Mouse (Mus musculus) heart, postnatal 14 days (tissue): ENCODE results near the gene Gm10320. TPM values are rescaled to one million over a fixed set of nuclear protein-coding genes. Genes with fewer than 3 reads are reported as not detected.

Source experiments
- DNase-seq, 2 experiments: peaks; one replicate each; pipeline ENCODE4 v3.0.0; 2021 to 2022
- intact Hi-C: fragments of 180-260 bp; cut with DNase I; formaldehyde crosslinking; loops from one replicate; pipeline ENCODE4 v1.15.1; 2025
- total RNA-seq, 2 experiments: library from RNA; stranded (reverse); gene quantifications; 2 replicates each; pipeline ENCODE4 v1.2.3; 2021

Gm10320 gene
- total RNA-seq, 2 experiments from 2014 or later, result not detected

DNA sequence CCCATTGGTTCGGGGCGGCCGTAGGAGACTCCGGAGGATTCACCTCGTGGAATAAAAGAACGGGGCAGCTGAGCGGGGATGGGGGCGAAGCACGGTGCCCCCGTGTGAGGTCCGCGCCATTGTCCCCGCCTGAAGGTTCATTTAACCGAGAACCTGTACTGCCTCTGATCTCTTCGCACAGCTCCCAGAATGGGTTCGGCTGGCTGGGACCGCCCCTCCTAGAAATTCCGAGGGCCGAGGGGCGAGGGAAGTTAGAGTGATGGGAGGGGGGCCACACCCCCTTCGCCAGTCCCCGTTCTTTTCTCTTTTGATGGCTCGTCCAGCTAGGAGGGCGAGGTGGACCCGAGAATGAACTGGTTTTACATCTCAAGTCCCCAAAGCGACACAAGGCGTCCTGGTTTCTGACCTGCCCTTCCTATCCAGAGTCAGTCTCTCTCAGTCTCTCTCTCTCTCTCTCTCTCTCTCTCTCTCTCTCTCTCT is 12.4 kb upstream of the Gm10320 start:
- intact Hi-C loops, result loop anchor here (5.0 kb wide), 2 partner anchors 137 to 152 kb away; partner anchors contain the start of gene Foxd1
- no peak for DNase-seq

DNA sequence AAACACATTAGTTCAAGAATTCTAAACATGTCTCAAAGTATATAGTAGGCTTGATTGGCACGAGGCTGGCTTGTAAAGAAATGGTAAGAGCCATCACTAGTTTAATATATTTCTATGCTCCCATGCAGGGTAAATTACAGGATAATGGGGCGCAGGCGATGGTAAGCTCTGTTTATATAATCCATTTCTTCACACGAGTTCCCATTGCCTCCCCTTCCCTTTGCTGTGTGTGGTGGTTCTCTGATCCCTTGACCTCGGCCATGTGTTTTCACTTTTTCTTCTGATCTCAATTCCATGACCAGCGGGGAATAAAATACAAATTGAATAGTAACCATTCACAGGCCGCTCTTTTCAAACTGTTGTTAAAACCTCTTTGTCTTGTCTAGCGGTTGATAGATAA is 11.8 kb upstream of the Gm10320 start:
- intact Hi-C loops, result loop anchor here (5.0 kb wide), 2 partner anchors 136 to 151 kb away; partner anchors contain the start of gene Foxd1
- DNase-seq, result no peak

DNA sequence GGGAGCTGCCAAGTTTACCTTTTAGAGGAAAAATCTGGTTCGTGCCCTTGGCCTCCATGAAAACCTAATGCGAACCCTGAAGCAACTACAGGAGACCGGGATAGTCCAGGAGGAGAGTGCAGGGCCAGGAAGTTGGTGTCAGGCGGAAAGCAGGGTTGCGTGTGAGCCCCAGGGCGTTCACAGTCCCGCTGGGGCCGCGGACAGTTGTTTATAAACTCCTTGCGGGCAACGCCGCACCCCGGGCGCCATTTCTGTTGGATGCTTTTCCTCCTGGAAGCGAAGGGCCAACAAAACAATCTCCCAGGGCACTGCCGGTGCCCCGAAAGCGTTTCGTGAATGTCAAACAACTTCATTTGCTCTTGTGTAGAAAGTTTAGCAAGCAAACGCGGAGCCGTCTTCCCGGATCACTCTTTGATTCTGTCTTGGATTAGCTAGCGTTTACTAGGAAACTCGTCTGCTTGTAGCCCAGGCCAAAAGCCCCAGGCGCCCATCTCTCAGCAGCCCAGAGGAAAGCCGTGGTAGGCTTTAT is 11.1 kb upstream of the Gm10320 start:
- intact Hi-C loops, result loop anchor here (5.0 kb wide), 2 partner anchors 136 to 151 kb away; partner anchors contain the start of gene Foxd1
- no peak for DNase-seq

DNA sequence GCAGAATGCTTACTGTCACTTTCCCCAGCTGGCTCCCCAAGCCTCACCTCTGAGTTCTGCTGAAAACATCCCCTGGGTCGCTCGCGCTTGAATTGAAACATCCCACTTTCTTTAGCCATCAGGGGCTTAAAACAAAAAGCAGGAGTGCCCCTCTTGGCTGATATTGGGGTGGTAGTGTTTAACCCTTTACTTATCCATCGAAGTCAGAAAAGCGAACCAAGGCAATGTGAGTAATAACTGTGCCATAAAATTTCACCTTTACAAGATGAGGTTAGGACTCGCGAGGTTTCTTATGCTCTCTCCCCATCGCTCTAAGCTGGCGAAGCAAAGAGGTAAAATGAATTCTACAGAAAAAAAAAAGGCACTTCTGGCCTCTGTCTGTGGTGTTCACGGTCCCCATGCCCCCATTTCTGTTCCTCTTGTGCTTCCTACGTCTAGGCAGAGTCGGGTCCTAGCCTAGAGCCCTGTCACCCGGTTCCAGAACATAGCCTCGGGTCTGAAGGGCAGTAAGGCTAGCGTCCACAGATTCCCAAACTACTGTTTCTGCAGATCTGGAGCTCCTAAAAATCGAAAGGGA is 10.5 kb upstream of the Gm10320 start:
- DNase-seq, result no peak
- intact Hi-C loops, result loop anchor here (5.0 kb wide), 2 partner anchors 135 to 150 kb away; partner anchors contain the start of gene Foxd1

DNA sequence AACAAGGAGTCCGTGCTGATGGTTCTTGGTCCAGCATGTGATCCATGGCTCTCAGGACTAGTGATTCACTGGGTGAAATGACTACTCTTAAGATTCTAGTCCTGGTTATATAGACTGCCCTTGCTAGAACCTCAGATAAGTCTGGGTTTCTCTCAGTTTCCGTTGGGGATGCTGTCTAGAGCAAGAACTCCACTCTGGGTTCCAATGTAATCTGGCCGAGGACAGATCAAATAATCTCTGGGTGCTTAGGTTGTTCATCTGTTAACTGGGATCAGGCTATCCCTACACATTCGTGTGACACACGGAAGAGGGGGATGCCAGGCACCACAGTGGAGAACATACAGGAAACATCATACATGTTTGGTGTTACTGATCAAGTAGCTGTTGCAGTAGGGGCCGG is 9.5 kb upstream of the Gm10320 start:
- DNase-seq, result no peak
- intact Hi-C loops, result loop anchor here (5.0 kb wide), 2 partner anchors 134 to 149 kb away; partner anchors contain the start of gene Foxd1

DNA sequence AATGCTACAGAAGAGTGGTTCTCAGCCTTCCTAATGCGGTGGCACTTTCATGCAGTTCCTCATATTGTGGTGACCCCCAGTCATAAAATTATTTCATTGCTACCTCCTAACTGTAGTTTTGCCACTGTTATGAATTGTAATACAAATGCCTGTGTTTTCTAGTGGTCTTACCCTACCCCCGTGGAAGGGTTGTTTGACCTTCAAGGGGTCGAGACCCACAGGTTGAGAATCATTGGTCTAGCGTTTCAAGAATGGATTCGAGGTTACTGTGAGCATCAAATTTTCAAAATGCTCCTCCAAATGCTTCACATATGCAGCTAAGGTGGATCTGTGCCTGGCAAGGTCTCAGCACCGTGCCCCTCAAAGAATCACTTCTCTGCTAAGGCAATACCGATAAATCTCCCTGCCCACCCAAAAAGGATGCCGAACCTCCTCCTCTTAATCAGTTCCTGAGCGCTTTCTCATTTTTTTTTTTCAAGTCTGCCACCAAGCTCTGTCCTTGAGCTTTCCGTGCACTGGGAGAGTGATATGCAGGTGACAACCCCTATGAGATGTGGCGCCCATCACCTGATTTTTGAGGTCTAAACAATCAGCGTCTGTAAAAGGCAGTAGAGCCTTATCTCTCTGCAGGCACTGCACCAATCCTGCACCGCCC is 8.8 kb upstream of the Gm10320 start:
- no peak for DNase-seq
- intact Hi-C loops, result loop anchor here (5.0 kb wide), 2 partner anchors 133 to 148 kb away; partner anchors contain the start of gene Foxd1

DNA sequence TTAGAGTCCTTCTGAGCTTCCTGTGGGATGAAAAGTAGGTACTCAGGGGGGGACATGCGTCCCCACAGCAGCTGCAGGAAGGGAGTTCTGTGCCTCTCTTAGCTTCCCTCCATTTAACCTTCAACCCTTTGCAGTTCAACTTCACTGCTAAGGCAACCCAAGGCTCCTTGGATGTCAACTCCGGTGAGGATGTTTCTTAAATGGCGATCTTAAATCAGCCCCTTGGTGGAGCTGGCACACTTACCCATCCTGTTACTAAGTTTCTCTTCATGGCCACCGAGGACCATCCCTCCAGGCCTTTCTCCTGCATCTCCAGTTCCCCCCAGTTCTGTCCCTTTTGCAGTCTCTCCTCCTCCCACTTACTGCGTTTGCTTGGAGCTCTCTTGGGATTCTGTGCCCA is 6.8 kb upstream of the Gm10320 start:
- no peak for DNase-seq
- intact Hi-C loops, result no loop called here

DNA sequence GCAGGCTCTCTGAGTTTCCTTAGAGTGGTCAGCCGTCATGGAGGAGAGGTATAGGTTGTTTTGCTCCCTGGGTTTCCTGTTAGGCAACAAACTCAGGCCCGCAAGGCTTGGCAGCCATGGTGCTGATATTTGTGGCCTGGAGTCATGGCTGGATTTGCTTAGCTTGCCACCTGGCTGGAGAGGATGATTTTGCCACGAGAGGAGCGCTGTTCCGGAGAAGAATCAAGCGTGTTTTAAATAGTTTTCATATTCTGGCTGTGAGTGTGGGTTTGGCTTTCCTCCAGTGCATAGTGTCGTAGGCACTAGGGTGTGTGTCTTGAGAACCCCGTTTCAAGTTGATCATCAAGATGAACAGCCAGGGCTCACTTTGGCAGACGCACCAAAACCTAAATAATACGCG is 6.3 kb upstream of the Gm10320 start:
- no peak for DNase-seq
- intact Hi-C loops, result no loop called here

DNA sequence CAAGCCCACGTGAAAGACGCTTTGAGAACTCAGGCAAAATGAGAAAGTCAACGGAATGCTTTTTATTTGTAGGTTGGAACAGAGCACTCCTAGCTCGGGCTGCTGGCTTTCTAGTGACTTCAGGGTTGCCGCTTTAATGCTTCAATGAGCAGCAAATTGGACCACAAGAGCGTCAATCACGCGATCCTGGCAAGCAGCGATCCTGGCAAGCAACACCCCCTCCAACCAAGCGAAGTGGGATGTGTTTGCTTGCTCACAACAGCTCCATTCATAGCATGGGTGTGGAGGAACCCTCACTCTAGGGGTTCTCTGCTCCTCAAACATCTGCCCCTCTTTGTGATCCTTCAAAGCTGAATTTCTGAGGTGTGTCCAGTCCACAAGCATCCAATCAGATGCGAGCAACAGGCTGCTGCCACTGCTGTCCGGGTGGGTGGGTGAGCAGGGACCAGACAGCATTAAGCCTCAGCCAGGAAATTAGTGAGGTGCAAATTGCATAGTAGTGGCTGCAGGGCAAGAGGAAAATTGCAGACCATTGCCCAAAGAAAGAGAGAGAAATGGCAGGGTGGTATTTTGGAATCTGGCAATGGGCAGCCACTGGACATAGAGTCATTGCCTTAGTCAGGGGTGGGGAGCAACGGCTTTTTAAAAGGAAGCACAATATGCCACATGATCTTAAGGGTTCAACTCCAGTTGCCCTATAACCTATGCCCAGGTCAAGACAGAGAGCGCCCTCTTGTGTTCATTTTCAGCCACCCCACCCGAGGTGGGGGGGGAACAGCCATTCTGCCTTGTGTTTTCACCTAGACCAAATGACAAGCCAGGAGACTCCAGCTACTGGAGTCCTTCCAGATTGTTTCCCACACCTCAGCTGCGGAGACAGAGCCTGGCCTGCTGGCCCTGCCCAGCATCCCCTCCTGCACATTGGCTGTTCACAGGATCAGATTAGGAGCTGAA is 5.4 kb upstream of the Gm10320 start:
- intact Hi-C loops, result no loop called here
- no peak for DNase-seq

DNA sequence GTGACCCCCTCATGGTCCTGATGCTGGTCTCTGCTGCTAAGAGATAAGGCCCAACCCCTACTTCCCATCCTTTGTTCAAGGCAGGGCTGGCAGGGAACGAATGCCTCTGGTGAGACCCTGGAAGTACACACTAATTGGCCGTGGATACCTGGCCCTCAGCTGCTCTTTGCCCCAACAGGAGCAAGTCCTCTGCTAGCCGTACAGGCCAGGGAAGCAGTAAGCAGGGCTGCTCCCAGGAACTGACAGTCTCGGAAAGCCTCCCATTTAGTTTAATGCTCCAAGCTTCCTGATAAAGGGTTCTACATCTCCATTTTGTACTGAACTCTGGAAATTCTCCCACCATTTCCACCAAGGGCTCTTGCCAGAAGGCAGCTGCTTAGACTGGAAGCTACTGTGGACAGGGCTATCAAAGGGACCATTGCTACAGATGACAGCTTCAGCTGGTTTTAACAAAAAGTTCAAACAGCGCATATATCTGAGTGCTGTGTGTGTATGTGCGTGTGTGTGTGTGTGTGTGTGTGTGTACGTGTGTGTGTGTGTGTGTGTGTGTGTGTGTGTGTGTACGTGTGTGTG is 2.8 kb upstream of the Gm10320 start:
- intact Hi-C loops, result no loop called here
- no peak for DNase-seq

DNA sequence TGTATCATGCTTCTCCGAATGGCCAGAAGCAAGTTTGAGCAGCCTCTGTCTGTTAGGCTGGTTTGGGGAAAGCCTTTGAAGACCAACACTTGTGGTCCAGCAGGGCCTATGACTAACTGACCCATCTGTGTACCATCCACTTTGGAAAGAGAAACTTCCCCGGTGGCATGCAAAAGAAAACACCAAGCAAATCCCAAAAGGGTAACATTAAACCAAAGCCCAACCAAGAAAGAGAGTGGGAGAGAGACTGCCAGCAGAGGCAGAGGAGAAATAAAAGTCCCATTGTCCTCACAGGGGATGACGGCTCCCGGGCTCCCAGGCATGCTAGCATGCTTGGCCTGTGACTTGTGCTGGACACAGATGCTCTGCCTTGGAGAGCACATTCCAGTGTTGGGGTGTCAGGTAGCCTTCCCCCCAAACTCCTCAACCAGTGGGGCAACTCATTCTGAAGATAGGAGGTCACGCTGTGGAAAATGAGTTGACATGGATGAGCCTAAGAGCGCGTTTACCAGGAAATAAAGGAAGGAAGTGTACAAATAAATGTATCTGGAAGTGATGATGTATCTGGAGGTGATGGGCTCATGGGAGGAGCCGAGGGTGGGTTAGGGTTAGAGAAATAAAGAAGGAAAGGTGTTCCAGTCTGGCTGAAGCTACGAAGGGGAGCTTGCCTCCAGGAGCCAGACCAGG is 911 bp upstream of the Gm10320 start:
- DNase-seq, result no peak
- intact Hi-C loops, result no loop called here

DNA sequence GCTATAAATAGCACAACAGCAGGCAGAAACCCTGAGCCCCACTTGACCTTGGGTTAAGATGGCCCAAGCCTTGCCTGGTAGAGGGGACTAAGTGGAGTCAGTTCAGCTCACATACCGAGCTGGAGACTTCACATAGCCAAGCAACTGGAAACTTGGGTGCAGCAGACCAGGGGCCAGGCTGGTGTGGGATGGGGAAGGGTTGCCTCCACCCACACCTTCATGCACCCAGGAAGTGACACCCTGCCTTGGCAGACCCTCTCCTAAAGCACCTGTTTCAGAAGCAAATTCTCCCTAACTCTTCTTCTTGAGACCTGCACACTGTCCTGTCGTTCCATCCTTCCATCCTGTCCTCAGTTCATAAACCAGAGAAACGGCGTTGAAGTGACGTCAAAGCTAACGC is 5.1 kb downstream of the Gm10320 start:
- intact Hi-C loops, result no loop called here
- no peak for DNase-seq

DNA sequence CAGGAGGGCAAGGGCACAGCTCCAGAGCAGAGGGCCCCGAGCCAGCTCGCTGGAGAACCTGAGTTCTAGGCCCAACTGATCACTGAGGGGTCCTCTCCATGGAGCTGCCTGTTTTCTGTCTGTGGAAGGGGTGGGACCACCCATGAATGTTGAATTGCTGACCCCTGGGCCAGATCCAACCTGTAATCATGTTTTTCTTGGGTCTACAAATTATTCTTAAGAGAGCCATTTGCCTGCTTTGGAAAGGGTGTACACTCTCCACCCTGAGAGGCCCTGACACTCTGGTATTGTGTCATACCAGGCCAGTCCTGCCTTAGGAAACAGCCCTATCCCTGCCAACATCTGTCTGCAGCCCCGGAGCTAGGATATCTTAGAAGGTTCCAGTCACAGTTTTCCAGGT is 5.6 kb downstream of the Gm10320 start:
- intact Hi-C loops, result no loop called here
- no peak for DNase-seq

DNA sequence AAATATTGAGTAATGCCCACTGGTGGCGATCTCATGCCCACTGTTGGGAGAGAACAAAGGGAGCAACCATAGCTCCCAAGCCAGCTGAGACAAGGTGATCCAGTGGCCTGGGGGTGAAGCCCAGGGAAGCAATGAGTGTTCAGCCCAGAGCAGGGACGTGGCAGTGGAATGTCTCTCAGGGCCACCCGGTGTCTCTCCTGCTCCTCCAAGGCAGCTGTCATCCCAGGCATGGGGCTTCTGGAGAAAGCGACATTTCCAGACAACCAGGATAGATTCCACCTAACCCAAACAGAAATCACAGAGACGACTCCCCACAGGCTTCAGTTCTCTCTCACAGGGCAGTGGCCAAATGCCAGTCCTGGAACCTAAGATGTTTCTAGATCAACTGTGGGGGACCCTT is 6.4 kb downstream of the Gm10320 start:
- DNase-seq, result no peak
- intact Hi-C loops, result no loop called here

DNA sequence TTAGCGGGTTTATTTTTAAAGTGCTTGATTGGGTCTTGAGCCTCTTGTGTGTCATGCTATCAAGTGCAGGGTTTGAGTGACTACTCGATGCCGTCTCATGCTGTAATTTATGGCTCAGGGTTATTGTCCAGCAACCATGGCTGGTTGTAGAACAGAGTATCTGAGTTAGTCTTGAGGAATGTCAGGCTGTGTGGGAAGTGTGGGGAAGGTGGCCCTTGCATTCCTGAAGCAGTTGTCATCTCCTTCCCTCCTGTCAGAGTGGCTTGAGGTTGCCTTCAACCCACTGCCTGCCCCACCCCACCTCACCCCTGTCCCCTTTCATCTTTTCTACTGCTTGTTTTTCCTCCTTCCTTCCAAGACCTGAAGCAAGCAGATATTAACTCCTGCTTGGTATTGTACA is 13.8 kb downstream of the Gm10320 start:
- intact Hi-C loops, result no loop called here
- DNase-seq, result no peak

DNA sequence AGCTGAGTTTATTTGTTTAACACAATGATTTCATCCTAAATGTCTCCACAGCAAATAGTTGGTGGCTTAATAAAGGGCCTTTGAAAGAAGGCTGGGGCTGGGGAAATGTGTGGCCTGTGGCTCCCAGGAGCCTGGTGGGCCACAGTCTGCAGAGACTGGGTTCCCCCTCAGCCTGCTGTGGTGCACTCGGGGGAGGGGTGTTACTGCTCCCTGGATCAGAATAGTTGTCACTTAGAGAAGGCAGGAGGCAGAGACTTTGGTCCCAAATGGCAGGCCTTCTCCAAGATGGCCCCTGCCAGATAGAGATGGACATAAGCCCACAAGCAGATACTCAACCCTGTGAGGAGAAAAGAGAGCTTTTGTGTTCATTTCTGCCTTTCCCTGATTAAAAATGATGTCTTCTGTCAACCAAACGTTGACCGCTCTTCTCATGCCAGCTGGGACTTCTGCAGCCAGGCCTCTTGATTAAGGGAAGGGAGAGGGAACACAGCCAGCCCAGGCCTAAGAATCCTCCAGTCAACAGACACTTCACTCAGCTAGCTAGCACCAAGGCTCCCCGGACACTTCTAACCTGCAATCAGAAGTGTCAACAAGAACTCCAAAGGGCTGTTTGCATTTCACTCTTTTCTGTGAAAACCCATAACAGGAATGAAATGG is 14.8 kb downstream of the Gm10320 start:
- intact Hi-C loops, result no loop called here
- DNase-seq, result peak in 1 of 2 experiments; percentile 33

DNA sequence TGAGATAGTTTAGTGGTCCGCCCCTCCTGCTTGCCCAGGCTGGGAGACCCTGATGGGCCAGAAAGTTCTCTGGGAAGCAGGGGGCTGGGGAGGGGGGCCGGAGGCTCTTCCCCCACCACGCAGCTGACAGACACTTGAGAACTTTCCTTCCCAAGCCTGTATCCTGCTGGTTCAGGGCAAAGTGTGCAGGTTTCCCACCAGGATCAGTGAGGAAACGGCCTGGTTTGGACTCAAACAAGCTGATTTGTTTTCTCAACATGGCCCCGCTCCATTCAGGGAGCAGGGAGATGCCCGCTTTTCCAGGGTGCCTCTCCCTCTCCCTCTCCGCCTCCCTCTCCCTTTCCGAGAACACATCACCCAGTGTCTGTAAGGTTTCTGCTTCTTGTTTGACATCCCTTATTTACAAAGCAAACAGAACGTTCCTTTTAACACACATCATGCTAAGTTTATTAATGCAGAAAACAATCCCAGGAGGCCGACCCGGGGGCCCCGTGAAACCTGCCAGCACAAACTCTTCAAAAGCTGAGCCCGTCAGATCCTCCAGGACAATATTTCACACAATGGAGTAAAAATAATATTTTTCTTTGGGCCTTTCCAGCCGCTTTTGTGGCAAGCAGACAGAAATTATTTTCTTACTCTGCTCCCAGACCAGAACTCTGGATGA is 15.5 kb downstream of the Gm10320 start:
- intact Hi-C loops, result no loop called here
- no peak for DNase-seq

DNA sequence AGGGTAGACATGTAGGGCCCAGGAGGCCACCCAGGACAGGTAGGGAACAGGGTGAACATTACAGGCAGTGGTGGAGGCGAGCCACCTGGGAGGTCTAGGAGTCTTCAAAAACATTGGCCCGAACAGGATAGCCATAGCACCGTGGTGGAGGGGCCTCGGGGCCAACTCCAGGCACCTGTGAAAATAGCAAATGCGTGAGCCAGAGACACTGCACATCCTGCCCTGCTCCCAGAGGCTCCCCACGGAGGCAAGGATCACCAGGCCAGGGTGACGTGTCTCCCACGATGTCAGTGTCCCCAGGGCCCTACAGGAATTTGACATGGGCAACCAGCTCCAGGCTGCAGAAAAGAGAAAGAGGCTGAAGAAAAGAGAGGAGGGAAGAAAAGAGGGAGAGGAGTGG is 16.1 kb downstream of the Gm10320 start:
- DNase-seq, result no peak
- intact Hi-C loops, result no loop called here

DNA sequence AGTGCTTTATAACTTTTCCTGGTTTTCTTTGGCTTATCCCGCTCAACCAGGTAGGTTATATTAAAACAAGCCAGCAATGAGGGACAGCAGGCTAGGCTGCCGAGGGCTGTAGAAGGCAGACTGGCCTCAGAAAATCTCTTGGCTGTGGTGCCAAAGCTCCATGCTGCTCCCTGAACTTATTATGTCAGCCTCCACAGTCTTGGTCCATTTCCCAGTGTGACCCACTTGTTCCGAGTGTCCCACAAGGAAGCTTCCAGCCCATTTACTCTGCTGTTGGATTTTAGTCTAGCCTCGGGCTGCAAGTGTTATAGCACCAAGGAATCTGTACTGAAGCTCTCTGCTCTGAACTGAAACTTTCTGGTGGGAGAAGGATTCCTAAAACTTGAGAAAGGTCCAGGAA is 18.8 kb downstream of the Gm10320 start:
- intact Hi-C loops, result no loop called here
- DNase-seq, result peak; percentile 25 to 46
